Mouse (Mus musculus): ENCODE measurements around the gene Met. TPM values are rescaled to one million over a fixed set of nuclear protein-coding genes. Genes with fewer than 3 reads are reported as not detected.

Met gene
- total RNA-seq, 2 experiments from 2014 or later = 9.4 to 9.6 TPM

GRCm38 (mm10) chr6:17593971-17594370, 130.4 kb downstream of the Met start:
- TF ChIP-seq CTCF (IDR thresholded peaks at IDR 0.05) = no peak

GRCm38 (mm10) chr6:17595712-17596462, 132.3 kb downstream of the Met start:
- intact Hi-C loops (cut with DNase I) = no loop called here
- no peak for DNase-seq (ENCODE audit: extremely low spot score in 1 of 2, low spot score in 2 of 2)
- Histone ChIP-seq H3K27ac (no peak overlapping the region), H3K4me3 (no peak overlapping the region)
- no peak for TF ChIP-seq CTCF (IDR thresholded peaks at IDR 0.05)

More at GRCm38 (mm10) chr6:17593971-17594370, 130.4 kb downstream of the Met start:
- intact Hi-C loops (cut with DNase I) = no loop called here
- H3K27ac ChIP-seq = no peak overlapping the region
- H3K4me3 ChIP-seq = no peak overlapping the region
- no peak for DNase-seq (ENCODE audit: extremely low spot score in 1 of 2, low spot score in 2 of 2)

- Histone ChIP-seq H3K4me3 (no peak overlapping the region), H3K27ac (no peak overlapping the region)
- TF ChIP-seq CTCF (IDR thresholded peaks at IDR 0.05) = no peak
- no peak for DNase-seq (ENCODE audit: extremely low spot score in 1 of 2, low spot score in 2 of 2)
- intact Hi-C loops (cut with DNase I) = no loop called here
Observed at GRCm38 (mm10) chr6:17599373-17599772, 135.8 kb downstream of the Met start.

GRCm38 (mm10) chr6:17601526-17601925, 137.9 kb downstream of the Met start:
- no peak overlapping the region for H3K4me3 ChIP-seq
- intact Hi-C loops (cut with DNase I) = no loop called here
- no peak for TF ChIP-seq CTCF (IDR thresholded peaks at IDR 0.05)
- no peak overlapping the region for H3K27ac ChIP-seq
- no peak for DNase-seq (ENCODE audit: extremely low spot score in 1 of 2, low spot score in 2 of 2)

- Histone ChIP-seq H3K27ac (no peak overlapping the region), H3K4me3 (no peak overlapping the region)
- intact Hi-C loops (cut with DNase I) = no loop called here
- DNase-seq (ENCODE audit: extremely low spot score in 1 of 2, low spot score in 2 of 2) = no peak
- TF ChIP-seq CTCF (IDR thresholded peaks at IDR 0.05) = no peak
Observed at GRCm38 (mm10) chr6:17606915-17607314, 143.3 kb downstream of the Met start.

GRCm38 (mm10) chr6:17611352-17612010, 147.9 kb downstream of the Met start:
- intact Hi-C loops (cut with DNase I) = no loop called here
- no peak overlapping the region for H3K4me3 ChIP-seq
- TF ChIP-seq CTCF (IDR thresholded peaks at IDR 0.05) = no peak
- H3K27ac ChIP-seq = no peak overlapping the region
- no peak for DNase-seq (ENCODE audit: extremely low spot score in 1 of 2, low spot score in 2 of 2)

GRCm38 (mm10) chr6:17612652-17613051, 149.1 kb downstream of the Met start:
- Histone ChIP-seq H3K4me3 (no peak overlapping the region), H3K27ac (no peak overlapping the region)
- TF ChIP-seq CTCF (IDR thresholded peaks at IDR 0.05) = no peak
- intact Hi-C loops (cut with DNase I) = no loop called here
- no peak for DNase-seq (ENCODE audit: extremely low spot score in 1 of 2, low spot score in 2 of 2)

- intact Hi-C loops (cut with DNase I) = no loop called here
- no peak overlapping the region for H3K4me3 ChIP-seq
- DNase-seq (ENCODE audit: extremely low spot score in 1 of 2, low spot score in 2 of 2) = no peak
- no peak for TF ChIP-seq CTCF (IDR thresholded peaks at IDR 0.05)
- no peak overlapping the region for H3K27ac ChIP-seq
Observed at GRCm38 (mm10) chr6:17620823-17621222, 157.2 kb downstream of the Met start.

GRCm38 (mm10) chr6:17621436-17621835, 157.8 kb downstream of the Met start:
- no peak overlapping the region for H3K27ac ChIP-seq
- DNase-seq (ENCODE audit: extremely low spot score in 1 of 2, low spot score in 2 of 2) = no peak

More at GRCm38 (mm10) chr6:17621436-17621835, 157.8 kb downstream of the Met start:
- no peak overlapping the region for H3K4me3 ChIP-seq
- no peak for TF ChIP-seq CTCF (IDR thresholded peaks at IDR 0.05)
- intact Hi-C loops (cut with DNase I) = no loop called here

Other genes starting within 250 kb of the Met start
- 10 to 100 TPM; 32.5 to 33.9 TPM for gene Cav2, start 182.6 kb upstream of the Met start, total RNA-seq (2021)
- 10 to 100 TPM; 17.6 to 20.9 TPM for gene Cav1, start 157.5 kb upstream of the Met start, total RNA-seq (2021)
- gene Capza2, start 172.4 kb downstream of the Met start, total RNA-seq (2021) = 100 to 1,000 TPM; 208 to 223 TPM
- 10 to 100 TPM; 35.1 to 42.4 TPM for gene St7, start 229.1 kb downstream of the Met start, total RNA-seq (2021)